Mouse (Mus musculus) granulocyte monocyte progenitor cell, adult 5-6 weeks (primary cell): ENCODE results near the gene Plekhg5. TPM values are rescaled to one million over a fixed set of nuclear protein-coding genes. Genes with fewer than 3 reads are reported as not detected.

Source experiments
- ATAC-seq: replicated peaks from 2 replicates; pipeline ENCODE4 v1.8.0; 2016; ENCODE audit warnings: mild to moderate bottlenecking, moderate TSS enrichment, inconsistent platforms; ENCODE audit not compliant: poor library complexity, severe bottlenecking
- total RNA-seq, 2 experiments: library from RNA; stranded (forward) in 1 of 2; stranded (reverse) in 1 of 2; fragments of 200-712, 200-1000 nt in 1 of 2; fragments of >200 nt in 1 of 2; fragmentation: Nextera tagmentation in 1 of 2; gene quantifications; 2 replicates each; pipeline ENCODE4 v1.2.3; 2014 to 2017

Plekhg5 gene
- total RNA-seq, 2 experiments from 2014 or later: 0.34 to 2.2 TPM

- ATAC-seq: peak; percentile 86
Observed at GRCm38 (mm10) chr4:152095937-152096910, 23.9 kb downstream of the Plekhg5 start.

- ATAC-seq: no peak
Observed at GRCm38 (mm10) chr4:152096927-152097326, 24.6 kb downstream of the Plekhg5 start.

- no peak for ATAC-seq
Observed at GRCm38 (mm10) chr4:152097911-152098799, 25.9 kb downstream of the Plekhg5 start.

- no peak for ATAC-seq
Observed at GRCm38 (mm10) chr4:152100541-152100940, 28.2 kb downstream of the Plekhg5 start.

GRCm38 (mm10) chr4:152101081-152101653 lies 28.9 kb downstream of the Plekhg5 start:
- peak; percentile 10; the same call in 1 of the 2 replicates for ATAC-seq

- no peak for ATAC-seq
Observed at GRCm38 (mm10) chr4:152101921-152102320, 29.6 kb downstream of the Plekhg5 start.

GRCm38 (mm10) chr4:152103025-152103424 lies 30.7 kb downstream of the Plekhg5 start:
- ATAC-seq: peak; percentile 73

- no peak for ATAC-seq
Observed at GRCm38 (mm10) chr4:152106746-152107145, 34.4 kb downstream of the Plekhg5 start.

- no peak for ATAC-seq
Observed at GRCm38 (mm10) chr4:152107493-152107892, 35.2 kb downstream of the Plekhg5 start.

GRCm38 (mm10) chr4:152107971-152108509 lies 35.7 kb downstream of the Plekhg5 start:
- peak; percentile 28; the same call in 1 of the 2 replicates for ATAC-seq

- no peak for ATAC-seq
Observed at GRCm38 (mm10) chr4:152108673-152109072, 36.4 kb downstream of the Plekhg5 start.

GRCm38 (mm10) chr4:152109509-152109908 lies 37.2 kb downstream of the Plekhg5 start:
- no peak for ATAC-seq

- ATAC-seq: no peak
Observed at GRCm38 (mm10) chr4:152110689-152111088, 38.4 kb downstream of the Plekhg5 start.

GRCm38 (mm10) chr4:152112329-152112728 lies 40.0 kb downstream of the Plekhg5 start:
- no peak for ATAC-seq

GRCm38 (mm10) chr4:152114080-152114479 lies 41.8 kb downstream of the Plekhg5 start:
- no peak for ATAC-seq

GRCm38 (mm10) chr4:152115921-152116612 lies 43.8 kb downstream of the Plekhg5 start, which contains the start of gene Tnfrsf25:
Gene Tnfrsf25 (plus strand): TSS chr4:152115934.
- peak; percentile 44 for ATAC-seq

- no peak for ATAC-seq
Observed at GRCm38 (mm10) chr4:152117538-152117937, 45.2 kb downstream of the Plekhg5 start.

GRCm38 (mm10) chr4:152119396-152120292 lies 47.3 kb downstream of the Plekhg5 start:
- peak; percentile 26; the same call in 1 of the 2 replicates for ATAC-seq
